Mouse (Mus musculus): ENCODE data around the gene Ehbp1l1. TPM values are rescaled to one million over a fixed set of nuclear protein-coding genes. Genes with fewer than 3 reads are reported as not detected.

Gene Ehbp1l1
- polyA plus RNA-seq, 1 experiment from 2014 or later: 17.4 TPM

- 55% methylated on average over 10 of the region's 10 CpGs for WGBS
- H3K9ac ChIP-seq: peak overlapping the region; percentile 88
- no peaks in the 10 kb centered on the region for H3K9me3 ChIP-seq (ENCODE audit: low read depth, low read length)
- H3K4me3 ChIP-seq (ENCODE audit: low read depth, low read length): peak overlapping the region; percentile 92
- DNase-seq: peak; percentile 64
- H3K4me1 ChIP-seq (ENCODE audit: insufficient read depth): peaks cover 16% of the 10 kb centered on the region; the same call in 1 of the 2 replicates
- peaks cover 64% of the 10 kb centered on the region for H3K36me3 ChIP-seq (ENCODE audit: insufficient read depth)
- H3K27me3 ChIP-seq (ENCODE audit: insufficient read depth, low read length): no peaks in the 10 kb centered on the region
- peak overlapping the region; percentile 97 for H3K4me2 ChIP-seq
- peak overlapping the region; percentile 70 for H3K27ac ChIP-seq (ENCODE audit: low read depth)
- no peak for ATAC-seq (ENCODE audit: insufficient read depth)
- no peak for TF ChIP-seq CTCF (IDR thresholded peaks at IDR 0.05; ENCODE audit: low read depth)
These were observed 33.8 kb downstream of the Ehbp1l1 start for GRCm38 (mm10) chr19:5692086-5692912.

DNA sequence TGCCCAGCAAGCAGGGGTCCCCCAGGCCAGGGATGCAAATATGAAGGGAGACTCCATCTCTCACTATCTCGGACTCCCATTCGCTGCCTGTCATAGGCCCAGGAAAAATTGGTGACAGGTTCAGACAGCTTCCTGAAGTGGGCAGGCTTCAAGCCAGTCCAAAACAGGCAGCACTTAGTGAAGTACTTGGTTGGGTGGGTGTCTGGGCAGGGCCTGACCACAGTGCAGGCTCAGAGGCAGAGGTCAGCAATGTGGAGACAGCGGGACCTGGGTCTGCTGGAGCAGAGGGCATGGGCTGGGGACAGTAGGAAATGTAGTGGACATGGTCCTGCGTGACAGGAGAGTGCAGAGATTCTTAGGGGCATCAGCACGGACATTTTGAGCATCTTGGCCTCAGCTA is 34.5 kb downstream of the Ehbp1l1 start:
- peak overlapping the region; percentile 88 for H3K9ac ChIP-seq
- ATAC-seq (ENCODE audit: insufficient read depth): no peak
- H3K9me3 ChIP-seq (ENCODE audit: low read depth, low read length): no peaks in the 10 kb centered on the region
- H3K36me3 ChIP-seq (ENCODE audit: insufficient read depth): peaks cover 57% of the 10 kb centered on the region
- DNase-seq: no peak
- H3K4me2 ChIP-seq: peak overlapping the region; percentile 97
- no peaks in the 10 kb centered on the region for H3K27me3 ChIP-seq (ENCODE audit: insufficient read depth, low read length)
- 75% methylated on average over 5 of the region's 5 CpGs for WGBS
- H3K27ac ChIP-seq (ENCODE audit: low read depth): peak overlapping the region; percentile 70
- TF ChIP-seq CTCF (IDR thresholded peaks at IDR 0.05; ENCODE audit: low read depth): no peak
- peak overlapping the region; percentile 92 for H3K4me3 ChIP-seq (ENCODE audit: low read depth, low read length)
- H3K4me1 ChIP-seq (ENCODE audit: insufficient read depth): peaks cover 16% of the 10 kb centered on the region; the same call in 1 of the 2 replicates

DNA sequence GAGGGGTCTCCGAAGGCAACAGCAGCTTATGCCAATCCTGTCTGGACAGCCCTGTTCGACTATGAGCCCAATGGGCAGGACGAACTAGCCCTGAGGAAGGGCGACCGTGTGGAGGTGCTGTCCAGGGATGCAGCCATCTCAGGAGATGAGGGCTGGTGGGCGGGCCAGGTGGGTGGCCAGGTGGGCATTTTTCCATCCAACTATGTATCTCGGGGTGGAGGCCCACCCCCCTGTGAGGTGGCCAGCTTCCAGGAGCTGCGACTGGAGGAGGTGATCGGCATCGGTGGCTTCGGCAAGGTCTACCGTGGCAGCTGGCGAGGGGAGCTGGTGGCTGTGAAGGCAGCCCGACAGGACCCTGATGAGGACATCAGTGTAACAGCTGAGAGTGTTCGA is 35.8 kb downstream of the Ehbp1l1 start:
- ATAC-seq (ENCODE audit: insufficient read depth) (no peak), DNase-seq (no peak)
- Histone ChIP-seq H3K4me2 (peak overlapping the region; percentile 97), H3K27me3 (ENCODE audit: insufficient read depth, low read length) (no peaks in the 10 kb centered on the region), H3K4me3 (ENCODE audit: low read depth, low read length) (peak overlapping the region; percentile 92), H3K36me3 (ENCODE audit: insufficient read depth) (peaks cover 57% of the 10 kb centered on the region), H3K9ac (peak overlapping the region; percentile 88), H3K27ac (ENCODE audit: low read depth) (peak overlapping the region; percentile 94), H3K9me3 (ENCODE audit: low read depth, low read length) (no peaks in the 10 kb centered on the region), H3K4me1 (ENCODE audit: insufficient read depth) (peaks cover 16% of the 10 kb centered on the region; the same call in 1 of the 2 replicates)
- 49% methylated on average over 15 of the region's 15 CpGs for WGBS
- TF ChIP-seq CTCF (IDR thresholded peaks at IDR 0.05; ENCODE audit: low read depth): no peak

DNA sequence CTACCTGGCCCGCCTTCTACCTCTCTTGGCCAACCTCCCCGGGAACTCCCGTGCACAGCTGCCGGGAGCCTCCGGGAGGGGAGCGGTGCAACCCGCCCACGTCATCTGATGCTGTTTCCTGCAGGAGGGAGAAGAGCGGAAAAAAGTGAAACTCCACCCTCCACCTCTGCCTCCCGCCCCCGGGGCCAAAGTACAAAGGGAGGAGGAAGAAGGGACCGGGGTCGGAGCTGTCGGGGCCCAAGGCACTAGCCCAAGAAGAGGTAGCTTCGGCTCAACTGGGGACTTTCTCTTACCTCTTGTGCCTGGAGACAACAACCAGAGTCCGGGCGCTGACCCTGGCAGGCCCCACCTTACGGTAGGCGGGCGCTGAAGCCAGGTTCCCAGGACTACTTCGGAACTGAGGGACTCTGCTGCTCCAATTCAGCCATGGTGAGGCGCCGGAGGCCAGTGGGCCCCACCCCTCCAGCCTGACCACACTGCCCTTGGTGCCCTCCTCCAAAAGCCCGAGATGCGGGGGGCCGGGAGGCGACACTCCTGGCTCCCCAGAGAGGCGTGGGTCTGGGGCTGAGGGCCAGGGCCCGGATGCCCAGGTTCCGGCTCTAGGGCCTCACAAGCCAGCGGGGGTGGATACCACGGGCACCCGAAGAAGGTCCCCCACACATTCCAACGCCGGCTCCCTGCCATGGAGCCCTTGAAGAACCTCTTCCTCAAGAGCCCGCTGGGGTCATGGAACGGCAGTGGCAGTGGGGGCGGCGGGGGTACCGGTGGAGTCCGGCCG is 36.4 kb downstream of the Ehbp1l1 start:
- TF ChIP-seq CTCF (IDR thresholded peaks at IDR 0.05; ENCODE audit: low read depth): no peak
- Histone ChIP-seq H3K4me3 (ENCODE audit: low read depth, low read length) (peak overlapping the region; percentile 92), H3K9me3 (ENCODE audit: low read depth, low read length) (no peaks in the 10 kb centered on the region), H3K4me2 (peak overlapping the region; percentile 97), H3K36me3 (ENCODE audit: insufficient read depth) (peaks cover 57% of the 10 kb centered on the region), H3K27me3 (ENCODE audit: insufficient read depth, low read length) (no peaks in the 10 kb centered on the region), H3K9ac (peak overlapping the region; percentile 88), H3K4me1 (ENCODE audit: insufficient read depth) (peaks cover 16% of the 10 kb centered on the region; the same call in 1 of the 2 replicates), H3K27ac (ENCODE audit: low read depth) (peak overlapping the region; percentile 94)
- WGBS: 4% methylated on average over 42 of the region's 42 CpGs
- peak; percentile 62 for ATAC-seq (ENCODE audit: insufficient read depth)
- peak; percentile 90 for DNase-seq

DNA sequence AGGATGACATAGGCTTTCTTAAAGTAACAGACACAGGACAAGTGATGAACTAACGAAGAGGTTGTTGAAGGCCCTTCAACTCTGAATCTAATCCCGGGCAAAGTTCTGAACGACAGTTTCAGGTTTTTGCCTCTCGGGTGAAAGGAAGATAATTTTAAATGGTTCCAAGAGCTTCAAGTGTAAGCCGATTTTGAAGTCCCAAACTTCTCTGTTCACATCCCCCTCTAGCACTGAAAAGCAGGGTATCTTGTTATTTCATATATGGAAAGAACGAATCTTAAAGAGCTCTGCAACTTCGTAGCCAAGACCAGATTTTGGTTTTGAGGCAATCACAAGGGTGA is 37.1 kb downstream of the Ehbp1l1 start:
- peak overlapping the region; percentile 88 for H3K9ac ChIP-seq
- no peaks in the 10 kb centered on the region for H3K9me3 ChIP-seq (ENCODE audit: low read depth, low read length)
- TF ChIP-seq CTCF (IDR thresholded peaks at IDR 0.05; ENCODE audit: low read depth): no peak
- peaks cover 16% of the 10 kb centered on the region; the same call in 1 of the 2 replicates for H3K4me1 ChIP-seq (ENCODE audit: insufficient read depth)
- peak overlapping the region; percentile 97 for H3K4me2 ChIP-seq
- ATAC-seq (ENCODE audit: insufficient read depth) (no peak), DNase-seq (no peak)
- WGBS: under 1% methylated on average over 7 of the region's 7 CpGs
- H3K4me3 ChIP-seq (ENCODE audit: low read depth, low read length): peak overlapping the region; percentile 92
- H3K27ac ChIP-seq (ENCODE audit: low read depth): peak overlapping the region; percentile 94
- H3K27me3 ChIP-seq (ENCODE audit: insufficient read depth, low read length): no peaks in the 10 kb centered on the region
- H3K36me3 ChIP-seq (ENCODE audit: insufficient read depth): peaks cover 58% of the 10 kb centered on the region

GRCm38 (mm10) chr19:5688200-5689087 is 37.7 kb downstream of the Ehbp1l1 start, which contains the start of the genes Map3k11 and Pcnx3:
Gene Map3k11, plus strand, starts transcription at chr19:5688742.
Gene Pcnx3, minus strand, starts transcription at chr19:5688908.
- ATAC-seq (ENCODE audit: insufficient read depth): peak; percentile 95
- Histone ChIP-seq H3K4me1 (ENCODE audit: insufficient read depth) (peaks cover 16% of the 10 kb centered on the region; the same call in 1 of the 2 replicates), H3K27me3 (ENCODE audit: insufficient read depth, low read length) (no peaks in the 10 kb centered on the region), H3K9me3 (ENCODE audit: low read depth, low read length) (no peaks in the 10 kb centered on the region), H3K4me3 (ENCODE audit: low read depth, low read length) (peak within 1 kb of the TSS; percentile 92), H3K4me2 (peak within 1 kb of the TSS; percentile 97), H3K9ac (peak within 1 kb of the TSS; percentile 88), H3K27ac (ENCODE audit: low read depth) (peak within 1 kb of the TSS; percentile 94), H3K36me3 (ENCODE audit: insufficient read depth) (peaks cover 58% of the 10 kb centered on the region)
- WGBS: under 1% methylated on average over 69 of the region's 69 CpGs
- peak; percentile 53 for TF ChIP-seq CTCF (IDR thresholded peaks at IDR 0.05; ENCODE audit: low read depth)
- DNase-seq: peak; percentile 99
